Mouse (Mus musculus) erythroblast, adult 5-6 weeks (primary cell): Measurements from ENCODE around the gene Sun2. TPM values are rescaled to one million over a fixed set of nuclear protein-coding genes. Genes with fewer than 3 reads are reported as not detected.

Source experiments
- ATAC-seq: replicated peaks from 2 replicates; pipeline ENCODE4 v1.8.0; 2016; ENCODE audit warnings: moderate number of reproducible peaks, mild to moderate bottlenecking, moderate TSS enrichment, inconsistent platforms; ENCODE audit not compliant: poor library complexity, low FRiP score, severe bottlenecking
- total RNA-seq, 2 experiments: library from RNA; stranded (forward) in 1 of 2; stranded (reverse) in 1 of 2; fragments of 150-400 nt in 1 of 2; fragments of 200-764, 138-1000 nt in 1 of 2; gene quantifications; 2 replicates each; pipeline versions ENCODE4 v1.2.3 to v1.2.4; 2015 to 2017; ENCODE audit warnings: low replicate concordance in 2 of 2

Sun2 gene
- total RNA-seq, 2 experiments from 2014 or later = 26.5 to 48.8 TPM

DNA sequence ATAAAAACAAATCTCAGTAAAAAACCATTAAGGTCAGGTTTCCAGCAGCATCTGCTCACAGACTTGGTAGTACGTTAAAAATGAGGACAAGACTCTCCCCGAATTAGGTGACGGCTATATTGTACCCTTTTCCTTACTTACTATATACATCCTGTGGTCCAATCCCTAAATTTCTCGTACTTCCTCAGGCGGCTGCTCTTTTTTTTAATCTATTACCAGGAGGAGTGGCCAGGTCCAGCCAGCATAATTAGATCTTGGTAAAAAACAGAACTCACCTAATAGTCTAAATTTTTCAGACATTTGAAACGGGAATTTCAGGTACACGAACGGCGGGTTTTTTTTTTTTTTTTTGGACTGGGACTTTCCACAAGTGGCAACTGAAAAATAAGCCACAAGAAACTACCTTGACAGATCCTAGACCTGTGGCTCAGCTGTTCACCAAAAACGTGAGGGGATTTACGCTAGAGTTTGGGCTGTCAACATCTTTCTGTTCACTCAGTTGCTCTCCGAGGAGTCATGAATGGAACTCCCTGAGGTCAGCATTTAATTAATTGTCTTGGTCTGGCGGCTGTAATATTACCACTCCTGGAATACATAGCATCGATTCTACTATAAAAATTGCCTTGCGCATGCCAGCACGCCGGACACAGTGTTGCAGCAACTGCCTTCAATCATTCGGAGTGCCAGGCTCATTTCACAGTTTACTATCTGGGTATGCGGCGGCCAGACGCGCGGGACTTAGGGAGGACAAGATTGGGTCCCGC is 52.5 kb downstream of the Sun2 start:
- ATAC-seq = no peak

DNA sequence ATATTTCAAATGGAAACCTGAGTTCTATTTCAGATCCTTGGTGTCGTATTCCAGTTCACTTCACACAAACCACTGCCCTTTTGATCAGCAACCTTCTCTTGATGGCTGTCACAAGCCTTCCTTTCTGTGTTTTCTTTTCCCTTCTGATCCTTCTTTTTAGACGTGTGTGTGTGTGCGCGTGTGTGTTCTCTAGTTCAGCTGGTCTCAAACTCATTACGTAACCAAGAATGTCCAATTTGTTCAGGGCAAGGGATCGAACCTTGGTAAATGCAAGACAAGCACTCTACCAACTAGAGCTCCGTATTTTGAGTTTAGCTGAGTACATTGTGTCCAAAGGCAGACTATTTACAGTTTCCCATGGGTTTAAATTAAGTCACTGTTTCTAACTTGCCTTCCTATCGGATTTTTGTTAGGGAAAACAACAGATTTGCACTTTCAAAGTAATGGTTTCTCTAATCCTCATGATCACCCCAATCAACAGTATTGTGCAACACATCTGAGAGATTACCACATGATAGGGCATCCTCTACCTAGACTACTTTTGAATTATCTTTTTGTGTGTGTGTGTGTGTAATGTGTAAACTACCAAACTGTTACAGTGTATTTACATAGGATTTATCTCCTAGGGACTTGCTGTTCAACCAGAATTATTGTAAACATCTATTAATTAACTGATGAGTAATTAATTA is 53.9 kb downstream of the Sun2 start:
- ATAC-seq = no peak

DNA sequence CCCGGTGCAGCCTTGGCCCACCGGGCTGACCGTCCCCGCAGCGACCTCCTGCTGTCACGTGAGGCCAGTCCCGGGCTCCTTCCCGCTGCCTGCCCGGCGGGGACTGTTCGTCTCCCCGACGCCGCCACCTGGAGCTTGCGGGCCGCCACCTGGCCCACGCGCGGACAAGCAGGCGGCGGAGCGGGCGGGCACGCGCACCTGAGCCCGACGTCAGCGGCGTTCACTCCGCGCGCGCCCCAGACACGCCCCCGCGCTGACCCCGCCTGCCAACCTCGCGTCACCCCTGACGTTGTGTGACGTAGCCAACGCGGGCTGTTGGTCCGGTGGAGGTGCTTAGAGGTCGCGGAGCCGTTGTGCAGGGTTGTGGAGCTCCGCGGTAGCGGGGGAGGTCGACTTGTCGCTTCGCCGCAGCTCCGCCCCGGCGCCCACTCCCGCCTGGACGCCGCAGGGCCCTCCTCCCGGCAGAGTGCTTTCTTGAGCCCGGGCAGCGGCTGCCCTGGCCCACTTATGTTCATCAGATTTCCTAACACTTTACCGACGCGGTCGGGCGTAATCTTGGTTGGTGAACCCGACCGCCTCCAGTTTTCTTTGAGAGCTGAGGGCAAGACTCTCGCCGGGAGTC is 54.6 kb downstream of the Sun2 start, which contains the start of gene Josd1:
Gene Josd1 (minus strand): TSS at position 274 of the 622 bp plus-strand sequence.
- ATAC-seq = peak; percentile 58

- ATAC-seq = no peak
Measured at GRCm38 (mm10) chr15:79687175-79687574, 55.2 kb downstream of the Sun2 start.

DNA sequence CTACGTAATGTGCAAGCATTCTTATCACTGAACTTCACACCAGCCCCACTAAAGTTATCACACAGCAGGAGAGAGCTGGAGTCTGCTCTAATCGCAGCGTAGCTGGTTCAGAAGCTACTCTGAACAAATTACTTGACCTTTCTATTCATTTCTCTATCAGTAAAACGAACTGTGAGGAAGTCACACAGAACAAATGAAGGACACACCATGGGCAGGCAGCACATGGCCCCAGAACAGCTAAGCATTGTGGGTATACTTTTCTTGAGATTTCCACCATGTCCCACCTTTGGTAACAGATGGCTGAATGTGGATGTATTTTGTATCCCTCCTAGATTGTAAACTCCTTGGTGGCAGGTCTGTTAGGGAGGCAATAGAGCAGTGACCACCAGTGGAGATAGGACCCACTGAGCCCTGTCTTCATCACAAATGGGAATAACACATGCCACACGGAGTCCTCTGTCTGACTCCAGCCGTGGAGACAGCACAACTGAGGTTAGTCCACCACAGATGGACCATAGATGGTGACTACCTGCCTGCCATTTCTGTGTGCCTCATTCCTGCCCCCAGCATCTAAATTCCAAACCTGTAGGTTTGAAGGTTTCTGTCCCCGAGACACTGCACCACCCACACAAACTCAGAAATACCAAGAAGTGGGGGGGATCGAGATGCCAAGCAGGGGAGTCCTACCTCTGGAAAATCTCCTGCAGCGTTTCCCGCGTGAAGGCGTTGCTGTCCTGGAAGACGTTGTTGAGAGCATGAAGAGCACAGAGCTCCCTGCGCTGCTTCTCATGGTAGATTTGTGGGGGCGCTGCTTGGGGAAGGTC is 56.1 kb downstream of the Sun2 start:
- no peak for ATAC-seq

GRCm38 (mm10) chr15:79685141-79685641 is 57.1 kb downstream of the Sun2 start:
- ATAC-seq = no peak

- no peak for ATAC-seq
Measured at GRCm38 (mm10) chr15:79684616-79685015, 57.7 kb downstream of the Sun2 start.

DNA sequence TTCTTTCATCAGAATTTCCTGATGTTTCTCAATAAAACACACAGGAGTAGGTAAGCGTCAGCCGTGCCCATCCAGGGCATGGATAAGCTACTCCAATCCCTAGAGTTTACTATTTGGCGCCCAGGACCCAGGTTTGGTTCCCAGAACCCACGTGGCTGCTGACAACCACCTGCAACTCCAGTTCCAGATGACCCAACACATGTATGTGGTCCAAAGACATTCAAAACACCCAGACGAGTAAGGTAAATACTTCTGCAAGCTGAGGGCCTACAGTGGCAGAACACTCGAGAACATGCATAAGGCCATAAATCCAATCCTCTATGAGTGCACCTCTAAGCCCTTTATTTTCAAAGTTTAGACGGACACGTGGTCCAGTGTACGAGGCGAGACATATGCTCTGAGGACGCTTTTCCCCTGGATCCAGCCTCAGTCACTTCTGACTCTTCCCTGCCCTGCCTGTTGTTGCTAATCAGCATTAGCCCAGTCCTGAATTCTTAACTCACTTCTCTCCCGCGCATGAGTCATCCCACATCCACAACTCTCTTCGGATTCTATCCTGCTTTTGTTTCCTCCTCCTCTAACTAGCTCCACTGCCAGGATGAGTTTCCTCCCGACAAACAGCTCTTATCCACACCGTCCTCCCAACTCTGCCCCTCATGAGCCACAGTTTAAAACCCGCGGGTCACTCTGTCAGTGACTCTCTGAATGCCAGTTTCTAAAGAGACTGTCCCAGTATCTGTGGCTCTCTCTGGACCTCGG is 58.5 kb downstream of the Sun2 start:
- ATAC-seq = no peak

- no peak for ATAC-seq
Measured at GRCm38 (mm10) chr15:79683146-79683545, 59.2 kb downstream of the Sun2 start.

DNA sequence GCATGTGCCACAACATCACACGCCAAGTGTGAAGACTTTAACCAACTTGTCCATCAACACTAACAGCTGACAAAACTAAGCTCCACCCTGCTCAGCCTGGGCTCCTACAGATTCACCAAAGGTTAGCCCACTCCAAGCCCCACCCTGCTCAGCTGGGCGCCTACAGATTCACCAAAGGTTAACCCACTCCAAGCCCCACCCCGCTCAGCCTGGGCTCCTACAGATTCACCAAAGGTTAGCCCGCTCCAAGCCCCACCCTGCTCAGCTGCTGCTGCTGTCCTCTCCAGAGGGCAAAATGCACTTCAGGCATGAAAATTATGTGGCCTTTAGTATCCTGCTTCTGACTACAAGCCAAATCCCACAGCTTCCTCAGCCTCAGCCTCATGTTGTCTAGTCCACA is 60.4 kb downstream of the Sun2 start:
- ATAC-seq = peak; percentile 56

GRCm38 (mm10) chr15:79677936-79678335 is 64.4 kb downstream of the Sun2 start:
- ATAC-seq = no peak

Other genes with a start within 250 kb of the Sun2 start
- gene Kcnj4, start 237.3 kb downstream of the Sun2 start, total RNA-seq (2015; ENCODE audit: low replicate concordance) = not detected in 2 replicates
- not detected in 2 replicates for gene Kcnj4, start 237.3 kb downstream of the Sun2 start, total RNA-seq (2017; ENCODE audit: low replicate concordance)
- not detected in 2 replicates for gene Kdelr3, start 226.1 kb downstream of the Sun2 start, total RNA-seq (2015; ENCODE audit: low replicate concordance)
- gene Kdelr3, start 226.1 kb downstream of the Sun2 start, total RNA-seq (2017; ENCODE audit: low replicate concordance) = not detected in 2 replicates
- gene Ddx17, start 195.8 kb downstream of the Sun2 start, total RNA-seq (2015; ENCODE audit: low replicate concordance) = 58.0 and 58.7 TPM in 2 replicates
- gene Ddx17, start 195.8 kb downstream of the Sun2 start, total RNA-seq (2017; ENCODE audit: low replicate concordance) = 96.5 and 123 TPM in 2 replicates
- 0.42 and 6.7 TPM in 2 replicates for gene Dmc1, start 137.4 kb downstream of the Sun2 start, total RNA-seq (2015; ENCODE audit: low replicate concordance)
- 2.0 TPM in 2 replicates for gene Dmc1, start 137.4 kb downstream of the Sun2 start, total RNA-seq (2017; ENCODE audit: low replicate concordance)
- gene Fam227a, start 83.6 kb downstream of the Sun2 start, total RNA-seq (2015; ENCODE audit: low replicate concordance) = 3.3 and 3.5 TPM in 2 replicates
- 0.70 and 5.0 TPM in 2 replicates for gene Fam227a, start 83.6 kb downstream of the Sun2 start, total RNA-seq (2017; ENCODE audit: low replicate concordance)
- gene Cby1, start 83.3 kb downstream of the Sun2 start, total RNA-seq (2015; ENCODE audit: low replicate concordance) = 0.77 and 4.4 TPM in 2 replicates
- 5.3 and 16.6 TPM in 2 replicates for gene Cby1, start 83.3 kb downstream of the Sun2 start, total RNA-seq (2017; ENCODE audit: low replicate concordance)
- gene Tomm22, start 71.7 kb downstream of the Sun2 start, total RNA-seq (2015; ENCODE audit: low replicate concordance) = 40.9 and 49.3 TPM in 2 replicates
- gene Tomm22, start 71.7 kb downstream of the Sun2 start, total RNA-seq (2017; ENCODE audit: low replicate concordance) = 26.8 and 57.8 TPM in 2 replicates
- 6.0 and 6.7 TPM in 2 replicates for gene Josd1, start 54.6 kb downstream of the Sun2 start, total RNA-seq (2015; ENCODE audit: low replicate concordance)
- gene Josd1, start 54.6 kb downstream of the Sun2 start, total RNA-seq (2017; ENCODE audit: low replicate concordance) = 9.1 and 9.2 TPM in 2 replicates
- 14.4 and 35.2 TPM in 2 replicates for gene Gtpbp1, start 51.7 kb downstream of the Sun2 start, total RNA-seq (2015; ENCODE audit: low replicate concordance)
- gene Gtpbp1, start 51.7 kb downstream of the Sun2 start, total RNA-seq (2017; ENCODE audit: low replicate concordance) = 23.6 and 31.2 TPM in 2 replicates
- 4.2 TPM in 1 of 2 replicates, not detected in the other for gene Dnal4, start 35.3 kb upstream of the Sun2 start, total RNA-seq (2015; ENCODE audit: low replicate concordance)
- gene Dnal4, start 35.3 kb upstream of the Sun2 start, total RNA-seq (2017; ENCODE audit: low replicate concordance) = 0.68 and 1.7 TPM in 2 replicates
- gene Nptxr, start 62.2 kb upstream of the Sun2 start, total RNA-seq (2015; ENCODE audit: low replicate concordance) = 0.19 TPM in 1 of 2 replicates, not detected in the other
- gene Nptxr, start 62.2 kb upstream of the Sun2 start, total RNA-seq (2017; ENCODE audit: low replicate concordance) = 0.17 TPM in 1 of 2 replicates, not detected in the other
- not detected in 2 replicates for gene Npcd, start 91.7 kb upstream of the Sun2 start, total RNA-seq (2015; ENCODE audit: low replicate concordance)
- 0.34 TPM in 1 of 2 replicates, not detected in the other for gene Npcd, start 91.7 kb upstream of the Sun2 start, total RNA-seq (2017; ENCODE audit: low replicate concordance)
- gene Cbx6, start 92.2 kb upstream of the Sun2 start, total RNA-seq (2015; ENCODE audit: low replicate concordance) = 2.7 and 4.0 TPM in 2 replicates
- gene Cbx6, start 92.2 kb upstream of the Sun2 start, total RNA-seq (2017; ENCODE audit: low replicate concordance) = 6.6 and 8.1 TPM in 2 replicates
- gene Apobec3, start 149.1 kb upstream of the Sun2 start, total RNA-seq (2015; ENCODE audit: low replicate concordance) = 79.8 and 80.1 TPM in 2 replicates
- 73.5 and 75.2 TPM in 2 replicates for gene Apobec3, start 149.1 kb upstream of the Sun2 start, total RNA-seq (2017; ENCODE audit: low replicate concordance)
- gene Cbx7, start 228.6 kb upstream of the Sun2 start, total RNA-seq (2015; ENCODE audit: low replicate concordance) = 2.1 and 6.9 TPM in 2 replicates
- gene Cbx7, start 228.6 kb upstream of the Sun2 start, total RNA-seq (2017; ENCODE audit: low replicate concordance) = 4.5 and 6.4 TPM in 2 replicates